Mouse (Mus musculus) naive thymus-derived CD4-positive, alpha-beta T cell, adult 2 months (primary cell): ENCODE measurements around the gene Olfr1368.
"Not testable (repeated sequence)": the region's sequence is repeated elsewhere in the genome, so short reads cannot be mapped to it uniquely, and the experiment has no call there.

Experiments
- DNase-seq: peaks from one replicate; pipeline ENCODE4 v3.0.0-alpha.2; 2011; ENCODE audit warnings: low read depth

Olfr1368 gene

GRCm38 (mm10) chr13:21167910-21168300, 22.2 kb upstream of the Olfr1368 start:
- no peak for DNase-seq

- peak; percentile 93 for DNase-seq
Observed at GRCm38 (mm10) chr13:21166936-21167909, 21.6 kb upstream of the Olfr1368 start.

- DNase-seq: no peak
Observed at GRCm38 (mm10) chr13:21162591-21162990, 16.9 kb upstream of the Olfr1368 start.

- no peak for DNase-seq
Observed at GRCm38 (mm10) chr13:21161591-21161990, 15.9 kb upstream of the Olfr1368 start.

- DNase-seq: peak; percentile 96
Observed at GRCm38 (mm10) chr13:21160657-21161590, 15.3 kb upstream of the Olfr1368 start.

GRCm38 (mm10) chr13:21160041-21160511, 14.4 kb upstream of the Olfr1368 start:
- DNase-seq: peak; percentile 42

- peak; percentile 57 for DNase-seq
Observed at GRCm38 (mm10) chr13:21159475-21159819, 13.8 kb upstream of the Olfr1368 start.

GRCm38 (mm10) chr13:21158785-21159474, 13.3 kb upstream of the Olfr1368 start:
- peak; percentile 94 for DNase-seq

- DNase-seq: peak; percentile 12
Observed at GRCm38 (mm10) chr13:21158071-21158470, 12.4 kb upstream of the Olfr1368 start.

GRCm38 (mm10) chr13:21155888-21156287, 10.2 kb upstream of the Olfr1368 start:
- no peak for DNase-seq

GRCm38 (mm10) chr13:21142421-21142820, 3.2 kb downstream of the Olfr1368 start:
- no peak for DNase-seq

GRCm38 (mm10) chr13:21129339-21129738, 16.3 kb downstream of the Olfr1368 start, which contains the start of gene Olfr263:
Gene Olfr263, plus strand, starts transcription at chr13:21129639.
- DNase-seq: not testable (repeated sequence)

GRCm38 (mm10) chr13:21114121-21114520, 31.5 kb downstream of the Olfr1368 start:
- no peak for DNase-seq

GRCm38 (mm10) chr13:21111183-21111582, 34.5 kb downstream of the Olfr1368 start, which contains the start of gene Olfr1369-ps1:
Gene Olfr1369-ps1, plus strand, starts transcription at chr13:21111483.
- not testable (repeated sequence) for DNase-seq

GRCm38 (mm10) chr13:21110441-21110840, 35.2 kb downstream of the Olfr1368 start:
- DNase-seq: no peak

- no peak for DNase-seq
Observed at GRCm38 (mm10) chr13:21109759-21110158, 35.9 kb downstream of the Olfr1368 start.
